Mouse (Mus musculus): Measurements from ENCODE around the gene Cnp.

- TF ChIP-seq CTCF (IDR thresholded peaks at IDR 0.05; ENCODE audit: borderline replicate concordance, control insufficient read depth, extremely low read depth, insufficient read depth, low read length, poor library complexity) (no peak), POLR2A (IDR thresholded peaks at IDR 0.05; ENCODE audit: control insufficient read depth, extremely low read depth, insufficient read depth, low read length, poor library complexity) (no peak)
Measured at GRCm38 (mm10) chr11:100625754-100626700, 51.3 kb downstream of the Cnp start.
